Mouse (Mus musculus) MEL (cell line): Measurements from ENCODE around the gene Zfp821.

Source experiments
- CHD1 ChIP-seq: IDR thresholded peaks from 2 replicates; pipeline ENCODE4 v1.6.1; 2012; ENCODE audit warnings: low read depth, mild to moderate bottlenecking, inconsistent platforms, low read length, improper control_type of control experiment
- CTCF ChIP-seq, 3 experiments: IDR thresholded peaks in 2 of 3; conservative IDR thresholded peaks in 1 of 3; 2 replicates each; pipeline ENCODE4 v1.5.1; 2011 to 2012; ENCODE audit warnings: low read length in 3 of 3, low read depth in 2 of 3, mild to moderate bottlenecking in 2 of 3, improper control_type of control experiment in 1 of 3, inconsistent platforms in 1 of 3, mixed read lengths in 1 of 3, moderate library complexity in 1 of 3; ENCODE audit not compliant: control insufficient read depth in 1 of 3, insufficient read depth in 1 of 3, poor library complexity in 1 of 3, severe bottlenecking in 1 of 3
- EP300 ChIP-seq, 2 experiments: IDR thresholded peaks; 2 replicates each; pipeline ENCODE4 v1.6.1; 2011; ENCODE audit warnings: improper control_type of control experiment in 2 of 2, low read length in 2 of 2, low read depth in 1 of 2, mild to moderate bottlenecking in 1 of 2
- MXI1 ChIP-seq: IDR thresholded peaks from 2 replicates; pipeline ENCODE4 v1.6.1; 2011; ENCODE audit warnings: mild to moderate bottlenecking, low read depth, low read length, improper control_type of control experiment
- POLR2A ChIP-seq, 2 experiments: IDR thresholded peaks; 2 replicates each; pipeline ENCODE4 v1.6.1; 2011 to 2012; ENCODE audit warnings: low read length in 2 of 2, mild to moderate bottlenecking in 2 of 2, control low read depth in 1 of 2, improper control_type of control experiment in 1 of 2, low read depth in 1 of 2, moderate library complexity in 1 of 2; ENCODE audit not compliant: control insufficient read depth in 1 of 2, insufficient read depth in 1 of 2, poor library complexity in 1 of 2

GRCm38 (mm10) chr8:109694154-109694553, 11.2 kb upstream of the Zfp821 start:
- TF ChIP-seq CHD1, result no peak
- no peak for TF ChIP-seq MXI1
- no peak for TF ChIP-seq CTCF (IDR thresholded peaks at IDR 0.05 in 2 of 3, conservative IDR thresholded peaks at IDR 0.05 in 1 of 3; ENCODE audit: control insufficient read depth in 1 of 3, insufficient read depth in 1 of 3, low read depth in 2 of 3, low read length in 3 of 3, poor library complexity in 1 of 3, severe bottlenecking in 1 of 3)
- no peak for TF ChIP-seq POLR2A (IDR thresholded peaks at IDR 0.05; ENCODE audit: control insufficient read depth in 1 of 2, insufficient read depth in 1 of 2, low read depth in 1 of 2, low read length in 2 of 2, poor library complexity in 1 of 2)
- TF ChIP-seq EP300 (IDR thresholded peaks at IDR 0.05; ENCODE audit: low read depth in 1 of 2, low read length in 2 of 2), result no peak
